Comparison of ENCODE assay signal across 25 mouse cellular contexts in genomic region chr7:104175085-104175484, GRCm38 (mm10). TPM values are rescaled to one million over a fixed set of nuclear protein-coding genes. Genes with fewer than 3 reads are reported as not detected.
"Had no signal": no experiment of that assay in that cellular context is flagged by ENCODE, and none has a peak within 500 bp of the region (broad histone marks: within the 10 kb centered on the region; RNA-seq: fewer than 3 reads in every experiment).

No protein-coding gene starts in this region.

- H3K9ac ChIP-seq: neural tube, embryonic 12.5 days; neural tube, embryonic 13.5 days; neural tube, embryonic 15.5 days; stomach, embryonic 15.5 days had no signal

- H3K27ac ChIP-seq: neural tube, embryonic 12.5 days; neural tube, embryonic 13.5 days; neural tube, embryonic 15.5 days; stomach, embryonic 15.5 days; stomach, postnatal 0 days had no signal

- H3K4me2 ChIP-seq: neural tube, embryonic 12.5 days; neural tube, embryonic 13.5 days; neural tube, embryonic 15.5 days; stomach, embryonic 15.5 days had no signal

- H3K27me3 ChIP-seq: neural tube, embryonic 12.5 days; neural tube, embryonic 13.5 days; neural tube, embryonic 15.5 days; stomach, embryonic 15.5 days had no signal

- H3K9me3 ChIP-seq: neural tube, embryonic 12.5 days; neural tube, embryonic 13.5 days; neural tube, embryonic 15.5 days; stomach, embryonic 15.5 days had no signal

- H3K4me3 ChIP-seq: neural tube, embryonic 12.5 days; neural tube, embryonic 13.5 days; neural tube, embryonic 15.5 days; stomach, embryonic 15.5 days had no signal

- H3K4me1 ChIP-seq: neural tube, embryonic 12.5 days; neural tube, embryonic 13.5 days; neural tube, embryonic 15.5 days; stomach, embryonic 15.5 days had no signal

- H3K36me3 ChIP-seq: neural tube, embryonic 12.5 days; neural tube, embryonic 13.5 days; neural tube, embryonic 15.5 days; stomach, embryonic 15.5 days had no signal

- DNase-seq: right cerebral cortex, adult 18-20 months; right cerebral cortex, postnatal 14 days; right cerebral cortex, postnatal 25 days; right cerebral cortex, postnatal 4 days; spleen, adult 18-20 months; thymus, adult 18-20 months; thymus, adult 2 months; thymus, postnatal 14 days; thymus, postnatal 25 days; thymus, postnatal 36 days; thymus, postnatal 4 days had no signal

RNA-seq across cellular contexts. Expression of gene Olfr648, which starts 8.1 kb away (rescaled TPM):
- polyA plus RNA-seq: small intestine, adult 2 months; spleen, adult 2 months; thymus, adult 2 months had no signal

RNA-seq across cellular contexts. Expression of gene Olfm5, which starts 10.5 kb away (rescaled TPM):
- polyA plus RNA-seq: neural tube, embryonic 11.5 days; neural tube, embryonic 12.5 days; neural tube, embryonic 13.5 days; neural tube, embryonic 14.5 days; neural tube, embryonic 15.5 days; small intestine, adult 2 months; spleen, adult 2 months; stomach, embryonic 14.5 days; stomach, embryonic 15.5 days; stomach, embryonic 16.5 days; stomach, postnatal 0 days; testis, adult 2 months; urinary bladder, adult 2 months had no signal

RNA-seq across cellular contexts. Expression of gene Olfr649, which starts 20.7 kb away (rescaled TPM):
- polyA plus RNA-seq: neural tube, embryonic 11.5 days; neural tube, embryonic 12.5 days; neural tube, embryonic 13.5 days; neural tube, embryonic 14.5 days; neural tube, embryonic 15.5 days; small intestine, adult 2 months; spleen, adult 2 months; stomach, embryonic 14.5 days; stomach, embryonic 15.5 days; stomach, embryonic 16.5 days; stomach, postnatal 0 days; testis, adult 2 months; thymus, adult 2 months; thymus, postnatal 0 days; urinary bladder, adult 2 months had no signal

RNA-seq across cellular contexts. Expression of gene Ubqlnl, which starts 24.7 kb away (rescaled TPM):
- polyA plus RNA-seq: neural tube, embryonic 11.5 days; neural tube, embryonic 12.5 days; neural tube, embryonic 13.5 days; neural tube, embryonic 14.5 days; neural tube, embryonic 15.5 days; small intestine, adult 2 months; spleen, adult 2 months; stomach, embryonic 14.5 days; stomach, embryonic 15.5 days; stomach, embryonic 16.5 days; stomach, postnatal 0 days; thymus, postnatal 0 days; urinary bladder, adult 2 months had no signal

RNA-seq across cellular contexts. Expression of gene Ubqln3, which starts 32.0 kb away (rescaled TPM):
- polyA plus RNA-seq: neural tube, embryonic 11.5 days; neural tube, embryonic 12.5 days; neural tube, embryonic 13.5 days; neural tube, embryonic 14.5 days; neural tube, embryonic 15.5 days; small intestine, adult 2 months; spleen, adult 2 months; stomach, embryonic 14.5 days; stomach, embryonic 15.5 days; stomach, embryonic 16.5 days; stomach, postnatal 0 days; thymus, postnatal 0 days; urinary bladder, adult 2 months had no signal
